8 mouse cellular contexts compared by ENCODE assay signal in the genomic region with DNA sequence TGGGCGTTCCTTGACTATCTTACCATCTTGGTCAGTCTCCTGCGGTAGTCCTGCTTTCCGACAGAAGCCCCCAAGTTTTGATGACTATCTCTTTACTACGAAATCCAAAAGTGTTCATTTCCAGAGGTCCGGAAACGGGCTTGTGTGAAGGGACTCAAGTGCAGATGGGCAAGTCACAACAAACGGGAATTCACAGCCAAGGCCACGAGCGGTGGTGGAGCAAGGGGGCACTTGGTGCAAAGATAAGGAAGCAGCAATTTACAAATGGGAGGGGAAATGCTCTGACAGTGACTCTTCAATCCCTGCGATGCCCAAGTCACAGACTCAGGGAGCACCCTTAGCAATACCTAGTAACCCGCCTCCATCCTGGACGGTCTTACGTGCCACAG. TPM values are rescaled to one million over a fixed set of nuclear protein-coding genes. Genes with fewer than 3 reads are reported as not detected.
DNase-seq lines count a peak whose midpoint lies in the region; ATAC-seq and TF ChIP-seq lines count a peak whose summit lies in the region.

No protein-coding gene starts in this region.

- H3K4me3 ChIP-seq in lung, adult 2 months (replicated peaks; ENCODE audit: extremely low read depth, low read depth, low read length): peak overlapping the region; percentile 72
- peak overlapping the region; percentile 77 for H3K4me3 ChIP-seq in embryonic facial prominence, embryonic 14.5 days (ENCODE audit: low read depth, low read length)
- peak overlapping the region; percentile 83 for H3K4me3 ChIP-seq in intestine, embryonic 16.5 days (ENCODE audit: low read length)
- peak overlapping the region; percentile 18 for H3K4me3 ChIP-seq in neural tube, embryonic 12.5 days

- no peaks in the 10 kb centered on the region for H3K27me3 ChIP-seq in embryonic facial prominence, embryonic 14.5 days (replicated peaks; ENCODE audit: control insufficient read depth, insufficient read depth, low read length)
- no peaks in the 10 kb centered on the region; the same call in 1 of the 2 replicates for H3K27me3 ChIP-seq in intestine, embryonic 16.5 days (replicated peaks; ENCODE audit: control insufficient read depth, insufficient read depth, low read length)
- no peaks in the 10 kb centered on the region for H3K27me3 ChIP-seq in neural tube, embryonic 12.5 days (replicated peaks)

- H3K4me2 ChIP-seq in embryonic facial prominence, embryonic 14.5 days (ENCODE audit: low read depth, low read length): peak overlapping the region; percentile 63
- H3K4me2 ChIP-seq in intestine, embryonic 16.5 days (ENCODE audit: low read depth, low read length): peak overlapping the region; percentile 64
- peak overlapping the region; percentile 79 for H3K4me2 ChIP-seq in neural tube, embryonic 12.5 days (replicated peaks)

- peaks cover 30% of the 10 kb centered on the region for H3K36me3 ChIP-seq in embryonic facial prominence, embryonic 14.5 days (ENCODE audit: control insufficient read depth, insufficient read depth, low read length)
- 0 out of 2 replicates have a peak, but pooled peaks cover 5% of the 10 kb centered on the region for H3K36me3 ChIP-seq in intestine, embryonic 16.5 days (ENCODE audit: control insufficient read depth, insufficient read depth, low read length)
- H3K36me3 ChIP-seq in neural tube, embryonic 12.5 days: peaks cover 27% of the 10 kb centered on the region

- TF ChIP-seq CTCF in lung, adult 2 months (IDR thresholded peaks at IDR 0.05; ENCODE audit: insufficient read depth, low read length): no peak

- WGBS in lung, adult 2 months: 6% methylated on average over 13 of the region's 13 CpGs
- WGBS in embryonic facial prominence, embryonic 14.5 days: 8% methylated on average over 13 of the region's 13 CpGs
- 13% methylated on average over 13 of the region's 13 CpGs for WGBS in intestine, embryonic 16.5 days
- WGBS in neural tube, embryonic 12.5 days: 11% methylated on average over 13 of the region's 13 CpGs

- no peak for ATAC-seq in embryonic facial prominence, embryonic 14.5 days (ENCODE audit: low read depth)
- peak; percentile 18 for ATAC-seq in intestine, embryonic 16.5 days
- ATAC-seq in neural tube, embryonic 12.5 days (ENCODE audit: low FRiP score, low read depth): peak; percentile 17; the same call in 1 of the 2 replicates

- no peaks in the 10 kb centered on the region for H3K9me3 ChIP-seq in embryonic facial prominence, embryonic 14.5 days (ENCODE audit: control insufficient read depth, low read length)
- no peaks in the 10 kb centered on the region for H3K9me3 ChIP-seq in intestine, embryonic 16.5 days (ENCODE audit: control insufficient read depth, low read length)
- no peaks in the 10 kb centered on the region for H3K9me3 ChIP-seq in neural tube, embryonic 12.5 days

- H3K27ac ChIP-seq in embryonic facial prominence, embryonic 14.5 days (replicated peaks; ENCODE audit: low read depth, low read length): peak overlapping the region; percentile 93
- peak overlapping the region; percentile 85 for H3K27ac ChIP-seq in intestine, embryonic 16.5 days (ENCODE audit: low read length)
- H3K27ac ChIP-seq in neural tube, embryonic 12.5 days: peak overlapping the region; percentile 42; the same call in 1 of the 2 replicates

- DNase-seq in lung, adult 2 months: no peak
- DNase-seq in lung, postnatal 36 days: no peak
- DNase-seq in embryonic facial prominence, embryonic 14.5 days (ENCODE audit: low spot score): no peak
- DNase-seq in urinary bladder, postnatal 10 days (ENCODE audit: low spot score): no peak
- no peak for DNase-seq in frontal cortex, postnatal 14 days (ENCODE audit: low spot score in 2 of 2)
- DNase-seq in urinary bladder, postnatal 4 days (ENCODE audit: low spot score in 2 of 2): no peak

- TF ChIP-seq POLR2A in lung, adult 2 months (IDR thresholded peaks at IDR 0.05; ENCODE audit: borderline replicate concordance, extremely low read depth, low read depth, low read length): no peak

- peaks cover 15% of the 10 kb centered on the region for H3K4me1 ChIP-seq in lung, adult 2 months (ENCODE audit: control insufficient read depth, insufficient read depth, low read length)
- H3K4me1 ChIP-seq in embryonic facial prominence, embryonic 14.5 days (ENCODE audit: control insufficient read depth, insufficient read depth, low read length): peaks cover 46% of the 10 kb centered on the region
- peaks cover 42% of the 10 kb centered on the region for H3K4me1 ChIP-seq in intestine, embryonic 16.5 days (ENCODE audit: control insufficient read depth, insufficient read depth, low read length)
- H3K4me1 ChIP-seq in neural tube, embryonic 12.5 days: peaks cover 54% of the 10 kb centered on the region

- peak overlapping the region; percentile 62 for H3K9ac ChIP-seq in embryonic facial prominence, embryonic 14.5 days (ENCODE audit: low read depth, low read length)
- H3K9ac ChIP-seq in intestine, embryonic 16.5 days (ENCODE audit: low read depth, low read length): peak overlapping the region; percentile 63
- 0 out of 2 replicates have a peak overlapping the region, but pooled peaks have one; percentile 1 for H3K9ac ChIP-seq in neural tube, embryonic 12.5 days

RNA-seq across cellular contexts. Expression of gene Adamts4, which starts 2.8 kb away (rescaled TPM):
- 1.2 and 1.3 TPM in 2 replicates for polyA plus RNA-seq in lung, adult 2 months (2012; rRNA removed)
- 11.7 and 13.1 TPM in 2 replicates for polyA plus RNA-seq in embryonic facial prominence, embryonic 14.5 days (2014; fragmentation: Nextera tagmentation; extraction: Ambion mirVana)
- polyA plus RNA-seq in intestine, embryonic 16.5 days (2015; fragmentation: Nextera tagmentation; extraction: Ambion mirVana): 6.3 and 7.0 TPM in 2 replicates
- 6.2 and 6.3 TPM in 2 replicates for polyA plus RNA-seq in neural tube, embryonic 12.5 days (2016; fragmentation: Nextera tagmentation; extraction: Ambion mirVana)

RNA-seq across cellular contexts. Expression of gene Ndufs2, which starts 3.7 kb away (rescaled TPM):
- polyA plus RNA-seq in lung, adult 2 months (2012; rRNA removed): 78.8 and 118 TPM in 2 replicates
- polyA plus RNA-seq in embryonic facial prominence, embryonic 14.5 days (2014; fragmentation: Nextera tagmentation; extraction: Ambion mirVana): 233 and 246 TPM in 2 replicates
- 339 and 373 TPM in 2 replicates for polyA plus RNA-seq in intestine, embryonic 16.5 days (2015; fragmentation: Nextera tagmentation; extraction: Ambion mirVana)
- polyA plus RNA-seq in neural tube, embryonic 12.5 days (2016; fragmentation: Nextera tagmentation; extraction: Ambion mirVana): 233 and 247 TPM in 2 replicates

RNA-seq across cellular contexts. Expression of gene Fcer1g, which starts 13.3 kb away (rescaled TPM):
- 117 and 158 TPM in 2 replicates for polyA plus RNA-seq in lung, adult 2 months (2012; rRNA removed)
- polyA plus RNA-seq in embryonic facial prominence, embryonic 14.5 days (2014; fragmentation: Nextera tagmentation; extraction: Ambion mirVana): 92.7 and 100 TPM in 2 replicates
- 50.3 and 52.1 TPM in 2 replicates for polyA plus RNA-seq in intestine, embryonic 16.5 days (2015; fragmentation: Nextera tagmentation; extraction: Ambion mirVana)
- polyA plus RNA-seq in neural tube, embryonic 12.5 days (2016; fragmentation: Nextera tagmentation; extraction: Ambion mirVana): 21.9 and 24.3 TPM in 2 replicates

RNA-seq across cellular contexts. Expression of gene Apoa2, which starts 22.6 kb away (rescaled TPM):
- 4.7 and 7.2 TPM in 2 replicates for polyA plus RNA-seq in lung, adult 2 months (2012; rRNA removed)
- 1.9 TPM in 2 replicates for polyA plus RNA-seq in embryonic facial prominence, embryonic 14.5 days (2014; fragmentation: Nextera tagmentation; extraction: Ambion mirVana)
- polyA plus RNA-seq in intestine, embryonic 16.5 days (2015; fragmentation: Nextera tagmentation; extraction: Ambion mirVana): 55.3 and 151 TPM in 2 replicates
- 5.4 and 7.6 TPM in 2 replicates for polyA plus RNA-seq in neural tube, embryonic 12.5 days (2016; fragmentation: Nextera tagmentation; extraction: Ambion mirVana)

RNA-seq across cellular contexts. Expression of gene B4galt3, which starts 22.7 kb away (rescaled TPM):
- polyA plus RNA-seq in lung, adult 2 months (2012; rRNA removed): 72.0 and 75.8 TPM in 2 replicates
- 60.2 and 64.0 TPM in 2 replicates for polyA plus RNA-seq in embryonic facial prominence, embryonic 14.5 days (2014; fragmentation: Nextera tagmentation; extraction: Ambion mirVana)
- polyA plus RNA-seq in intestine, embryonic 16.5 days (2015; fragmentation: Nextera tagmentation; extraction: Ambion mirVana): 50.0 and 56.5 TPM in 2 replicates
- polyA plus RNA-seq in neural tube, embryonic 12.5 days (2016; fragmentation: Nextera tagmentation; extraction: Ambion mirVana): 88.3 and 95.6 TPM in 2 replicates

Comparison
In these comparisons a context has a peak if more than half of its experiments do, and no peak if none do; other contexts are left out.
1. H3K4me3 ChIP-seq: peak in every context shown above with its lines; median percentile 83 in intestine, embryonic 16.5 days; 77 in embryonic facial prominence, embryonic 14.5 days; 72 in lung, adult 2 months; 18 in neural tube, embryonic 12.5 days.
2. H3K27ac ChIP-seq: peak in every context shown above with its lines; median percentile 93 in embryonic facial prominence, embryonic 14.5 days; 85 in intestine, embryonic 16.5 days; 42 in neural tube, embryonic 12.5 days.
3. H3K9ac ChIP-seq: peak in every context shown above with its lines; median percentile 63 in intestine, embryonic 16.5 days; 62 in embryonic facial prominence, embryonic 14.5 days; 1 in neural tube, embryonic 12.5 days.